Mouse (Mus musculus): ENCODE results near the gene Xpo4. TPM values are rescaled to one million over a fixed set of nuclear protein-coding genes. Genes with fewer than 3 reads are reported as not detected.

Xpo4 gene
- total RNA-seq, 4 experiments from 2014 or later, result 10.0 to 11.7 (median 10.7) TPM

DNA sequence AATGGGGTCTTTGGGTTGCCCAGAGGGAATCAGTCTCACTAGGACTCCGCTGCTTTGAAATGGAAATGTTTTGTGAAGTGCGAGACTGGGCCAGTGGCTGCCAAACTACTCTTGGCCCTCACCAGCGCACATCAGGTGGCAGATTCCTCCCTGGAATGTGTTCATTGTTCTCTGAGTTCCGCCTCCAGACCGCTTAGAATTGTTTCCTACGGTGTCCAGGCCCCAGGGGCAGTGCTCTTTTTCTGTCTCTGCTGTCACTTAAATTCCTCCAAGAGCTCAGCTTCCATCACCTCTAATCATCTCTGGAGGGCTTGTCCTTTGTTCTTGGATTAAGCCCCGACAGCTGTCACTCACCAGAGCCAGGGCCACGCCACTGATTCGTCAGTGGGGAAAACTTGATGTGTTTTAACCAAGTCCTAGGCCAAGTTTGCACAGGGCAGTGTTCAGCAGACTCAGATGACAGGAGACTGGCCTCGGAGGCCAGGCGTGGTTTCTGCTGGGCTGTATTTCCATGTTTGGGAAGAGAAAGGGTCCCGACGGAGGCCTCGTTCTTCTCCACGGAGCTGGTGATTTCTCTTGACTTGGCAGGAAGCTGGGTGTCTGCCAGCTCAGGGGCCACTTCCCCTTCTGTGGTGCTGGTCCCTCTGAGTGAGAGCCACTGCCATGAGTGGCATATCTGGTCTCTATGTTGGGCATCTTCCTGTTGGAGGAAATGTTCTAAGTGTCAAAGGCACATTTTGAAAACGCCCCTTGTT lies 127.8 kb downstream of the Xpo4 start:
- no peak for DNase-seq (ENCODE audit: low spot score in 2 of 2)

- DNase-seq (ENCODE audit: low spot score in 2 of 2), result no peak
Observed at GRCm38 (mm10) chr14:57536820-57537219, 128.4 kb downstream of the Xpo4 start.

GRCm38 (mm10) chr14:57535646-57536045 lies 129.6 kb downstream of the Xpo4 start:
- DNase-seq (ENCODE audit: low spot score in 2 of 2), result no peak

DNA sequence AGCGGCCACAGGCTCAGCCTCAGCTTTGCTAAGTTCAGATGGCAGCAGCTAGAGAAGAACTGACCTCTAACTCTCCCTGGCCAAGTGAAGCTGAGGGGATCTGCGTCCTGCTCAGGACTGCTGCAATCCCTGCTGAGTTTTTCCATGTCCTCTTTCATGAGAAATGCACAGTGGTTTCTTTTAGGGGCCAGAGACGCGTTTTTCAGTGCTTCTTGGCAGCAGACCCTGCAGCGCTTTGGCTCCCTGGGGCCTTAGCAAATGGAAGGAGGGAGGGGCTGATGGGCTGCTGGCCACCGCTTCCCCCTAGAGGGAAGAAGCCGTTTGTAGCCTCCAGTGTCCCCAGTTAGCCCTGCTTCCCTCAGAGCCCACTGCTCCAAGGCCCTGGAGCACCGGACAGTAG lies 130.3 kb downstream of the Xpo4 start:
- peak; percentile 60 to 69 for DNase-seq (ENCODE audit: low spot score in 2 of 2)

DNA sequence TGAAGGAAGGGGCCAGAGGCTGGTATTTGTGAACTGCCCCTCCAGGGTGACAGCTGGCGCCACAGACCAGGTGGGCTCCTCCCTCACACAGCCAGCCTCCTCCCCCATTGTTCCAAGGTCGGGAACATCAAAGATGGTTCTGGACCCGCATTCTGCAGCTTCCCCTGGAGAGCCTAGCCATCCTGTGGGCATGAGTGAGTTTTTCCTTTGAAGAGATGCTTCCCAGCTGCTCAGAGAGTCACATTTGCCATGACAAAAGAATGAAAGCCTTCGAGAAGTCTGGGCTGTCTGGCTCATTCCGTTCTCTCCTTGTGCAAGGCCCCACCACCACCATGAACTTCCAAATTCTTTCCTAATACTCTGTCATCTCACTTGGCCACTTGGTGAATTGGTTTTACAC lies 130.9 kb downstream of the Xpo4 start:
- DNase-seq (ENCODE audit: low spot score in 2 of 2), result no peak

- DNase-seq (ENCODE audit: low spot score in 2 of 2), result no peak
Observed at GRCm38 (mm10) chr14:57533841-57534240, 131.4 kb downstream of the Xpo4 start.

DNA sequence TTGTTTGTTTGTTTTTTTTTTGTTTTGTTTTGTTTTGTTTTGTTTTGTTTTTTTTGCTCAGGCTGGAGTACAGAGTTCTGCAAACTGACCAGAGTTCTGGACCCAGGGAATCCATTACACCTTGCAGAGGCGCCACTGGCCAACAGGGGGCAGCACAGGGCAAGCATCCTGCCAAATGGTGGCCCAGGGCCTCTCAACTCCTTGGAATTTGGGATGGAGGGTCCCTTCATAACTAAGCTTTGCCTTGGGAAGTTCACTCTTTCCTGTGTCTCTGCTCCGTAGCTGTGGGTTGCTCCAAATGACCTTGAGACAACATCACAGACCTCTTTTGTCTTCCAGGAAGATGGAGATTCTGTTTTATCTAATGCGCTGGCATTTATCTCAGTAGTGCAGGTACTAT lies 132.0 kb downstream of the Xpo4 start:
- DNase-seq (ENCODE audit: low spot score in 2 of 2), result no peak

GRCm38 (mm10) chr14:57532577-57532976 lies 132.7 kb downstream of the Xpo4 start:
- no peak for DNase-seq (ENCODE audit: low spot score in 2 of 2)

- DNase-seq (ENCODE audit: low spot score in 2 of 2), result no peak
Observed at GRCm38 (mm10) chr14:57529786-57530515, 135.3 kb downstream of the Xpo4 start.

DNA sequence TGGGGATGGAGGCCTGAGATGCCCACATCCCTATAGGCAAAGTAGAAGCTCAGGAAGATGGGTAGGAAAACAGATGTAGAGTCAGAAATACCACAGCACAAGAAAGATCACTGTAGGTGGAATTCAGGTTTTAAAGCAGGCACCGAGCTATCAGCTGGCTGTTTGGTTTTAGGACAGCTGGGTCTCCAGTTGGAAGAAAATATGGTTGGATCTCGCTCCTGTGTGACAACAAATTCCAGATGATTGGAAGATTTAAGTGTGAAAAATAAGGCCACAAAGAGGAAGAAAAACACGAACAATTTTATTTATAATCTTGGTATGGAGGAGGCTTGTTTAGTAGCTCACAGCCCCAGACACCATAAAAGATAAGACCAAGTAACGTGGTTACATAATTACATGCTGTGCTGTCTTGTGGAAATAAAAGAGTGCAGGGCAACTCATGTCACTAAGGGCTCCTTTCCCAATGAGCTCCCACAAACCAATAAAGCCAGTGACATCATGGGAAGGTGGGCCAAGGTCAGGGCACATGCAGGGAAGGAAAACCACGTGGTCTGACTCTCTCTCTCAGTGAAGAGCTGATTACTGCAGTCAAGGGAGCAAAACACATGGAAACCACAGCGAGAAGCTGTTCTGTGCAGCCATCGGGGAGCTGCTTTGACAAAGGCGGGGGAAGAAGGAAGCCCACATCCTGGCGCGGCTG lies 136.0 kb downstream of the Xpo4 start:
- DNase-seq (ENCODE audit: low spot score in 2 of 2), result peak in 1 of 2 experiments; percentile 31

DNA sequence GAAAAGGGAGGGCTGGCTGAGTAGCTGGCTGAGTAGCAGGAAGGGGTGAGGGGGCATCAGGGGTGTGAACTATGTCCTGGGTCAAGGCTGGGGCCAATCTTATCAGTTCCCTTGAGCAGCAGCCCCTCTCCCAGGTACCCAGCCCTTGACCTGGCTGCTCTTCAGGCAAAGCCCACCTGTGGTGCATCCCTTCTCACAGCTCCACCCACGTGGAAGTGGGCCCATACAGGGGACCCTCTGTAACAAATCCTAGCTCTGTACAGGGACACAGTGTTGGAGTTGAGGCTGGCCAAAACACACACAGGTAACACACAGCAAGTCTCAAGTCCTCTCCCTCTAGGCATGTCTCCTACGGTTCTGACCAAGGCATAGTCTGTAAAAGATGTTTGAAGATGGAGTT lies 137.6 kb downstream of the Xpo4 start:
- no peak for DNase-seq (ENCODE audit: low spot score in 2 of 2)

Other genes with a start within 250 kb of the Xpo4 start
- 1 to 10 TPM; 3.1 to 5.1 (median 4.2) TPM for gene Ift88, start 241.4 kb downstream of the Xpo4 start, total RNA-seq (2022)
- 1 to 10 TPM in 2 of 4 experiments, under 1 TPM in 2; 0.77 to 1.6 (median 1.1) TPM for gene Il17d, start 140.7 kb downstream of the Xpo4 start, total RNA-seq (2022)
- 10 to 100 TPM; 43.7 to 52.2 (median 47.1) TPM for gene Eef1akmt1, start 93.8 kb downstream of the Xpo4 start, total RNA-seq (2022)
- 1 to 10 TPM in 1 of 4 experiments, under 1 TPM in 1, not detected in 2; 0.70 to 1.4 TPM for gene Gm49361, start 80.7 kb upstream of the Xpo4 start, total RNA-seq (2022)
- 10 to 100 TPM; 15.7 to 23.4 (median 16.7) TPM for gene Lats2, start 93.0 kb upstream of the Xpo4 start, total RNA-seq (2022)
- gene Sap18, start 132.8 kb upstream of the Xpo4 start, total RNA-seq (2022), result 10 to 100 TPM; 43.5 to 76.8 (median 67.7) TPM
- not detected for gene Ska3, start 160.8 kb upstream of the Xpo4 start, total RNA-seq (2022)
- 10 to 100 TPM; 62.6 to 77.1 (median 74.0) TPM for gene Mrpl57, start 160.8 kb upstream of the Xpo4 start, total RNA-seq (2022)
- 1 to 10 TPM; 2.2 to 3.8 (median 2.9) TPM for gene Zdhhc20, start 224.8 kb upstream of the Xpo4 start, total RNA-seq (2022)

All from gastrocnemius, adult 8-10 months (tissue).